ENCODE assay signal across 12 mouse cellular contexts in the genomic region with DNA sequence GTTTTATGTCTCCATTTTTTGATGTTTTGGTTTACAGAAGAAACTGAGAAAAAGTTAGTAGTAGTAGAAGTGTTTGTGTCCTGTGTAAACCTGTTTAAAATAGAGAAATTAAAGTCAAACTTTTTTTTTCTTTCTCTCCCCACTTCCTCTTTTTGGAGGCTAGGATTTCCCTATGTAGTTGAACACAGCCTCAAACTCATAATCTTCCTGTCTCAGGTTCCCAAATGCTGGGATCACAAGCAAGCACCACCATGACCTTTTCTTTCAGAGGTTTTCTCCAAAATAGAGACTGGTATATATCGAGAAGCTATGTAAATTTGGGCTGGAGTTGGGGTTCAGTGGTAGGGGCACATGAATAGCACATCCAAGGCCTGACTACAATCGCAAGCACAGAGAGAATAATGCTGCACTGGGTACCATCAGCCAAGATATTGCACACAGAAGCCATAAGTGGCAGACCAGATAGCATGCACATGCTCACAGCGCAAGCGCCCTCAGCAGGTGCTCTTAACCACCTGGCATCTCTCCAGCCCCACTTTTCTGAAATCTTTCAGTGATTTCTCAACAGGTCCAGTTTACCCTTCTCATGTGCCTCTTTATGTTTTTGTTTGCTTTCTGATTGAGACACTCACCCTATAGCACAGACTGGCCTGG. TPM values are rescaled to one million over a fixed set of nuclear protein-coding genes. Genes with fewer than 3 reads are reported as not detected.
A peak's percentile ranks its signal among the peaks of the same experiment; 100 is the strongest.
DNase-seq lines count a peak whose midpoint lies in the region; ATAC-seq and TF ChIP-seq lines count a peak whose summit lies in the region.
"Had no signal": no experiment of that assay in that cellular context is flagged by ENCODE, and none has a peak within 500 bp of the region (broad histone marks: within the 10 kb centered on the region; RNA-seq: fewer than 3 reads in every experiment).

No protein-coding gene starts in this region.

- WGBS in intestine, postnatal 0 days: 83% methylated on average over 4 of the region's 4 CpGs
- 88% methylated on average over 4 of the region's 4 CpGs for WGBS in intestine, embryonic 16.5 days
- 25% methylated on average over 4 of the region's 4 CpGs for WGBS in macrophage (ENCODE audit: missing documents)
- 91% methylated on average over 4 of the region's 4 CpGs for WGBS in midbrain, embryonic 13.5 days

- no peak overlapping the region for H3K4me2 ChIP-seq in intestine, postnatal 0 days (replicated peaks; ENCODE audit: low read depth)
- H3K4me2 ChIP-seq in intestine, embryonic 16.5 days (ENCODE audit: low read depth, low read length): no peak overlapping the region
- H3K4me2 ChIP-seq in midbrain, embryonic 13.5 days (replicated peaks): no peak overlapping the region
- H3K4me2 ChIP-seq: neural tube, embryonic 15.5 days had no signal

- H3K27me3 ChIP-seq in intestine, postnatal 0 days (replicated peaks; ENCODE audit: control insufficient read depth, insufficient read depth, low read length): no peaks in the 10 kb centered on the region
- no peaks in the 10 kb centered on the region for H3K27me3 ChIP-seq in intestine, embryonic 16.5 days (replicated peaks; ENCODE audit: control insufficient read depth, insufficient read depth, low read length)
- H3K27me3 ChIP-seq in midbrain, embryonic 13.5 days: peaks cover 13% of the 10 kb centered on the region
- H3K27me3 ChIP-seq: neural tube, embryonic 15.5 days had no signal

- peaks cover 27% of the 10 kb centered on the region for H3K36me3 ChIP-seq in intestine, postnatal 0 days (ENCODE audit: control insufficient read depth, insufficient read depth)
- peaks cover 8% of the 10 kb centered on the region for H3K36me3 ChIP-seq in intestine, embryonic 16.5 days (ENCODE audit: control insufficient read depth, insufficient read depth, low read length)
- H3K36me3 ChIP-seq in macrophage (ENCODE audit: inconsistent target): peaks cover 34% of the 10 kb centered on the region
- no peaks in the 10 kb centered on the region for H3K36me3 ChIP-seq in midbrain, embryonic 13.5 days
- H3K36me3 ChIP-seq: embryonic facial prominence, embryonic 10.5 days; neural tube, embryonic 15.5 days had no signal

- H3K27ac ChIP-seq in intestine, postnatal 0 days (ENCODE audit: low read depth, low read length): no peak overlapping the region
- no peak overlapping the region for H3K27ac ChIP-seq in intestine, embryonic 16.5 days (ENCODE audit: low read length)
- peak overlapping the region; percentile 42 for H3K27ac ChIP-seq in macrophage
- no peak overlapping the region for H3K27ac ChIP-seq in midbrain, embryonic 13.5 days
- H3K27ac ChIP-seq: embryonic facial prominence, embryonic 10.5 days; heart, embryonic 10.5 days; kidney, postnatal 0 days; neural tube, embryonic 15.5 days had no signal

- peak; percentile 58 to 69 for DNase-seq in B cell, adult 2 months
- peak; percentile 76 for DNase-seq in gonadal fat pad, adult 2 months (ENCODE audit: low read depth)
- DNase-seq in kidney, postnatal 36 days: no peak
- no peak for DNase-seq in ovary, postnatal 10 days (ENCODE audit: low spot score)

- H3K9ac ChIP-seq in intestine, postnatal 0 days (ENCODE audit: low read depth, low read length): no peak overlapping the region
- H3K9ac ChIP-seq in intestine, embryonic 16.5 days (ENCODE audit: low read depth, low read length): no peak overlapping the region
- no peak overlapping the region for H3K9ac ChIP-seq in midbrain, embryonic 13.5 days (replicated peaks)
- H3K9ac ChIP-seq: neural tube, embryonic 15.5 days had no signal

- H3K9me3 ChIP-seq in intestine, postnatal 0 days (ENCODE audit: control insufficient read depth): no peaks in the 10 kb centered on the region
- no peaks in the 10 kb centered on the region for H3K9me3 ChIP-seq in intestine, embryonic 16.5 days (ENCODE audit: control insufficient read depth, low read length)
- H3K9me3 ChIP-seq in midbrain, embryonic 13.5 days: no peaks in the 10 kb centered on the region
- H3K9me3 ChIP-seq: heart, embryonic 10.5 days; neural tube, embryonic 15.5 days had no signal

- 0 out of 2 replicates have a peak, but pooled peaks have one; percentile 6 for ATAC-seq in intestine, postnatal 0 days
- ATAC-seq in intestine, embryonic 16.5 days: no peak
- ATAC-seq in midbrain, embryonic 13.5 days: no peak

- no peak overlapping the region for H3K4me3 ChIP-seq in intestine, postnatal 0 days (ENCODE audit: low read depth, low read length)
- no peak overlapping the region for H3K4me3 ChIP-seq in intestine, embryonic 16.5 days (ENCODE audit: low read length)
- no peak overlapping the region for H3K4me3 ChIP-seq in macrophage (ENCODE audit: inconsistent target)
- no peak overlapping the region for H3K4me3 ChIP-seq in midbrain, embryonic 13.5 days (replicated peaks)
- H3K4me3 ChIP-seq: embryonic facial prominence, embryonic 10.5 days; heart, embryonic 10.5 days; neural tube, embryonic 15.5 days had no signal

- TF ChIP-seq CTCF in intestine, postnatal 0 days (IDR thresholded peaks at IDR 0.05; ENCODE audit: low read depth): no peak

- 0 out of 2 replicates have a peak, but pooled peaks cover 2% of the 10 kb centered on the region for H3K4me1 ChIP-seq in intestine, postnatal 0 days (replicated peaks; ENCODE audit: control insufficient read depth, insufficient read depth, low read length)
- H3K4me1 ChIP-seq in intestine, embryonic 16.5 days (ENCODE audit: control insufficient read depth, insufficient read depth, low read length): 0 out of 2 replicates have a peak, but pooled peaks cover 8% of the 10 kb centered on the region
- peaks cover 7% of the 10 kb centered on the region for H3K4me1 ChIP-seq in midbrain, embryonic 13.5 days (replicated peaks)
- H3K4me1 ChIP-seq: heart, embryonic 10.5 days had no signal

- H3K79me2 ChIP-seq in macrophage (ENCODE audit: inconsistent target): peaks cover 84% of the 10 kb centered on the region

RNA-seq across cellular contexts. Expression of gene Birc3, which starts 4.0 kb away (rescaled TPM):
- polyA plus RNA-seq in intestine, postnatal 0 days (2015; fragmentation: Nextera tagmentation; extraction: Ambion mirVana): 8.2 and 8.6 TPM in 2 replicates
- polyA plus RNA-seq in intestine, embryonic 16.5 days (2015; fragmentation: Nextera tagmentation; extraction: Ambion mirVana): 12.7 and 15.3 TPM in 2 replicates
- 19.0 and 20.5 TPM in 2 replicates for polyA plus RNA-seq in gonadal fat pad, adult 2 months (2012; rRNA removed)
- 1,000 to 10,000 TPM in 5 of 26 experiments, 100 to 1,000 TPM in 21; 167 to 1,519 (median 675) TPM for total RNA-seq in macrophage (2018; cell fraction: chromatin; rRNA removed)
- 100 to 1,000 TPM in 17 of 26 experiments, 10 to 100 TPM in 9; 42.2 to 232 (median 128) TPM for total RNA-seq in macrophage (2018; cell fraction: cytosol; rRNA removed)
- 100 to 1,000 TPM; 109 to 776 (median 538) TPM for total RNA-seq in macrophage (2018; cell fraction: nucleus; rRNA removed)
- polyA plus RNA-seq in macrophage (2018): 21.4 to 66.0 TPM (median 37.6 TPM) in 3 replicates
- 1.4 and 1.5 TPM in 2 replicates for polyA plus RNA-seq in midbrain, embryonic 13.5 days (2015; fragmentation: Nextera tagmentation; extraction: Ambion mirVana)

RNA-seq across cellular contexts. Expression of gene Birc2, which starts 32.1 kb away (rescaled TPM):
- 18.4 and 18.5 TPM in 2 replicates for polyA plus RNA-seq in intestine, postnatal 0 days (2015; fragmentation: Nextera tagmentation; extraction: Ambion mirVana)
- 26.9 and 27.6 TPM in 2 replicates for polyA plus RNA-seq in intestine, embryonic 16.5 days (2015; fragmentation: Nextera tagmentation; extraction: Ambion mirVana)
- polyA plus RNA-seq in gonadal fat pad, adult 2 months (2012; rRNA removed): 21.0 and 23.5 TPM in 2 replicates
- total RNA-seq in macrophage (2018; cell fraction: chromatin; rRNA removed): 100 to 1,000 TPM in 8 of 26 experiments, 10 to 100 TPM in 18; 49.4 to 204 (median 85.4) TPM
- 10 to 100 TPM; 14.0 to 29.8 (median 21.6) TPM for total RNA-seq in macrophage (2018; cell fraction: cytosol; rRNA removed)
- total RNA-seq in macrophage (2018; cell fraction: nucleus; rRNA removed): 100 to 1,000 TPM in 9 of 26 experiments, 10 to 100 TPM in 17; 47.2 to 191 (median 87.6) TPM
- polyA plus RNA-seq in macrophage (2018): 10.9 to 18.8 TPM (median 13.6 TPM) in 3 replicates
- polyA plus RNA-seq in midbrain, embryonic 13.5 days (2015; fragmentation: Nextera tagmentation; extraction: Ambion mirVana): 49.1 and 50.7 TPM in 2 replicates

Comparison
In these comparisons a context has a peak if more than half of its experiments do, and no peak if none do; other contexts are left out.
1. DNase-seq: peak in B cell, adult 2 months (2 of 2) and gonadal fat pad, adult 2 months (single experiment); none in kidney, postnatal 36 days (0 of 2) and ovary, postnatal 10 days (single experiment).